Mouse (Mus musculus) olfactory bulb, adult 2 months (tissue): ENCODE data around the gene Gtpbp4.

ENCODE experiments used
- CTCF ChIP-seq: fragments of 200-500 bp; IDR thresholded peaks from 2 replicates; pipeline ENCODE4 v1.5.1; 2012; ENCODE audit warnings: low read depth, mild to moderate bottlenecking, low read length, moderate library complexity; ENCODE audit not compliant: insufficient read depth
- POLR2A ChIP-seq: fragments of 200-500 bp; IDR thresholded peaks from 2 replicates; pipeline ENCODE4 v1.6.1; 2012; ENCODE audit warnings: mild to moderate bottlenecking, low read depth, low read length, moderate library complexity; ENCODE audit not compliant: insufficient read depth

- TF ChIP-seq CTCF (no peak), POLR2A (no peak)
Measured at GRCm38 (mm10) chr13:9022623-9023022, 26.7 kb upstream of the Gtpbp4 start.
